Mouse (Mus musculus) CH12.LX (cell line): ENCODE measurements around the gene Tex28. TPM values are rescaled to one million over a fixed set of nuclear protein-coding genes. Genes with fewer than 3 reads are reported as not detected.

Source experiments
- DNase-seq: peaks from one replicate; pipeline ENCODE4 v3.0.0-alpha.2; 2013; ENCODE audit errors: extremely low read depth
- H3K27ac ChIP-seq: 2 replicates; pipeline ENCODE4 v1.5.1; 2012; ENCODE audit warnings: low read depth, mild to moderate bottlenecking, control low read depth, moderate library complexity; ENCODE audit not compliant: insufficient read depth
- H3K27me3 ChIP-seq: replicated peaks from 2 replicates; pipeline ENCODE3; 2012; ENCODE audit warnings: inconsistent platforms
- H3K36me3 ChIP-seq, 2 experiments: replicated peaks in 1 of 2; 2 replicates each; pipeline versions ENCODE3 to v1.6.1; 2012; ENCODE audit warnings: inconsistent platforms in 1 of 2, low read length in 1 of 2, mild to moderate bottlenecking in 1 of 2, mixed read lengths in 1 of 2, moderate library complexity in 1 of 2; ENCODE audit not compliant: control insufficient read depth in 1 of 2, insufficient read depth in 1 of 2
- H3K4me1 ChIP-seq, 2 experiments: 2 replicates each; pipeline ENCODE4 v1.6.1; 2012; ENCODE audit warnings: inconsistent platforms in 1 of 2, moderate library complexity in 1 of 2; ENCODE audit not compliant: insufficient read depth in 2 of 2, control insufficient read depth in 1 of 2
- H3K4me2 ChIP-seq: 2 replicates; pipeline ENCODE4 v1.6.1; 2012; ENCODE audit warnings: low read depth, mild to moderate bottlenecking, control low read depth; ENCODE audit not compliant: poor library complexity, insufficient read depth, severe bottlenecking
- H3K4me3 ChIP-seq, 3 experiments: fragments of 150-350 bp in 1 of 3; sonication (generic) in 1 of 3; replicated peaks in 1 of 3; 2 replicates each; pipeline versions ENCODE3 to v1.5.1; 2011 to 2012; ENCODE audit warnings: low read depth in 2 of 3, low read length in 2 of 3, mild to moderate bottlenecking in 2 of 3, moderate library complexity in 2 of 3, control low read depth in 1 of 3, improper control_type of control experiment in 1 of 3, inconsistent platforms in 1 of 3, mixed read lengths in 1 of 3; ENCODE audit not compliant: poor library complexity in 1 of 3
- H3K79me2 ChIP-seq: replicated peaks from 2 replicates; pipeline ENCODE4 v1.6.1; 2012; ENCODE audit warnings: mild to moderate bottlenecking, moderate library complexity; ENCODE audit not compliant: control insufficient read depth, poor library complexity, insufficient read depth, severe bottlenecking; ENCODE audit errors: extremely low read depth
- H3K9ac ChIP-seq: 2 replicates; pipeline ENCODE4 v1.6.1; 2012; ENCODE audit warnings: low read depth, mild to moderate bottlenecking, control low read depth, moderate library complexity; ENCODE audit not compliant: insufficient read depth
- H3K9me3 ChIP-seq: replicated peaks from 2 replicates; pipeline ENCODE3; 2012; ENCODE audit warnings: low read length, inconsistent platforms, mixed read lengths
- BHLHE40 ChIP-seq: IDR thresholded peaks from 2 replicates; pipeline ENCODE4 v1.6.1; 2011; ENCODE audit warnings: mild to moderate bottlenecking, low read depth, low read length, improper control_type of control experiment
- CTCF ChIP-seq, 2 experiments: IDR thresholded peaks in 1 of 2; conservative IDR thresholded peaks in 1 of 2; 2 replicates each; pipeline ENCODE4 v1.5.1; 2011 to 2012; ENCODE audit warnings: low read depth in 2 of 2, low read length in 2 of 2, improper control_type of control experiment in 1 of 2, inconsistent platforms in 1 of 2, mild to moderate bottlenecking in 1 of 2, moderate library complexity in 1 of 2
- E2F4 ChIP-seq: IDR thresholded peaks from 2 replicates; pipeline ENCODE4 v1.6.1; 2011; ENCODE audit warnings: low read depth, low read length, improper control_type of control experiment; ENCODE audit not compliant: insufficient replicate concordance
- ELF1 ChIP-seq: IDR thresholded peaks from 2 replicates; pipeline ENCODE4 v1.6.1; 2014; ENCODE audit warnings: low read depth, mild to moderate bottlenecking, inconsistent platforms, low read length, improper control_type of control experiment
- EP300 ChIP-seq: IDR thresholded peaks from 2 replicates; pipeline ENCODE4 v1.6.1; 2011; ENCODE audit warnings: low read length, improper control_type of control experiment
- GABPA ChIP-seq: IDR thresholded peaks from 2 replicates; pipeline ENCODE4 v1.6.1; 2012; ENCODE audit warnings: low read depth, low read length, improper control_type of control experiment, inconsistent platforms; ENCODE audit not compliant: insufficient replicate concordance
- IRF4 ChIP-seq: IDR thresholded peaks from 2 replicates; pipeline ENCODE4 v1.6.1; 2014; ENCODE audit warnings: low read depth, mild to moderate bottlenecking, inconsistent platforms, low read length, improper control_type of control experiment
- KAT2A ChIP-seq: IDR thresholded peaks from 2 replicates; pipeline ENCODE4 v1.6.1; 2012; ENCODE audit warnings: low read length, improper control_type of control experiment, inconsistent platforms; ENCODE audit not compliant: insufficient replicate concordance
- MAX ChIP-seq: IDR thresholded peaks from 2 replicates; pipeline ENCODE4 v1.6.1; 2011; ENCODE audit warnings: low read length, improper control_type of control experiment
- MXI1 ChIP-seq: IDR thresholded peaks from 2 replicates; pipeline ENCODE4 v1.6.1; 2011; ENCODE audit warnings: mild to moderate bottlenecking, low read depth, low read length, improper control_type of control experiment
- MYC ChIP-seq: IDR thresholded peaks from 2 replicates; pipeline ENCODE4 v1.6.1; 2011; ENCODE audit warnings: low read depth, mild to moderate bottlenecking, improper control_type of control experiment, low read length
- NELFE ChIP-seq: IDR thresholded peaks from 2 replicates; pipeline ENCODE4 v1.6.1; 2011; ENCODE audit warnings: low read depth, low read length, improper control_type of control experiment
- NRF1 ChIP-seq: IDR thresholded peaks from 2 replicates; pipeline ENCODE4 v1.6.1; 2014; ENCODE audit warnings: low read depth, mild to moderate bottlenecking, inconsistent platforms, low read length, improper control_type of control experiment, moderate library complexity
- PAX5 ChIP-seq: IDR thresholded peaks from 2 replicates; pipeline ENCODE4 v1.6.1; 2012; ENCODE audit warnings: low read length, inconsistent platforms, mixed read lengths
- SIN3A ChIP-seq: IDR thresholded peaks from 2 replicates; pipeline ENCODE4 v1.6.1; 2012; ENCODE audit warnings: low read length, improper control_type of control experiment, inconsistent platforms
- SMC3 ChIP-seq: IDR thresholded peaks from 2 replicates; pipeline ENCODE4 v1.6.1; 2011; ENCODE audit warnings: low read depth, low read length, improper control_type of control experiment
- TBP ChIP-seq: conservative IDR thresholded peaks from 2 replicates; pipeline ENCODE4 v1.6.1; 2011; ENCODE audit warnings: low read depth, low read length, improper control_type of control experiment
- UBTF ChIP-seq: IDR thresholded peaks from 2 replicates; pipeline ENCODE4 v1.6.1; 2012; ENCODE audit warnings: low read depth, mild to moderate bottlenecking, inconsistent platforms, low read length, improper control_type of control experiment, moderate library complexity
- USF1 ChIP-seq: IDR thresholded peaks from 2 replicates; pipeline ENCODE4 v1.6.1; 2014; ENCODE audit warnings: low read depth, mild to moderate bottlenecking, inconsistent platforms, low read length, improper control_type of control experiment
- USF2 ChIP-seq: conservative IDR thresholded peaks from 2 replicates; pipeline ENCODE4 v1.6.1; 2011; ENCODE audit warnings: low read depth, low read length, improper control_type of control experiment
- ZC3H11A ChIP-seq: IDR thresholded peaks from 2 replicates; pipeline ENCODE4 v1.6.1; 2012; ENCODE audit warnings: low read depth, mild to moderate bottlenecking, inconsistent platforms, low read length, improper control_type of control experiment
- ZKSCAN1 ChIP-seq: IDR thresholded peaks from 2 replicates; pipeline ENCODE4 v1.6.1; 2012; ENCODE audit warnings: low read depth, inconsistent platforms, low read length, improper control_type of control experiment, borderline replicate concordance
- dilution Hi-C: fragments of 300-500 bp; cut with MboI; formaldehyde crosslinking; loops from 2 replicates; pipeline ENCODE4 v1.14.3; 2020; ENCODE audit warnings: low sequenced_read_pairs; ENCODE audit not compliant: extremely low pct_unique_long_range_greater_than_20kb, extremely low pct_ligation_motif_present
- in situ Hi-C: fragments of 300-500 bp; cut with MboI; formaldehyde crosslinking; loops from 3 replicates; pipeline ENCODE4 v1.14.3; 2019; ENCODE audit warnings: low sequenced_read_pairs, low pct_ligation_motif_present, low pct_unique_long_range_greater_than_20kb, mixed read lengths
- polyA plus RNA-seq: library from polyadenylated mRNA; unstranded; fragments of >175 nt; gene quantifications from 2 replicates; pipeline ENCODE4 v1.2.1, GENCODE M21; 2012; ENCODE audit warnings: low read depth; ENCODE audit not compliant: insufficient read length
- total RNA-seq, 2 experiments: library from RNA; depleted of rRNA; stranded (reverse); fragments of 300-350 nt in 1 of 2; fragments of >200 nt in 1 of 2; gene quantifications; 2 replicates each; pipeline ENCODE4 v1.2.3; 2012 to 2014

The Tex28 gene
- total RNA-seq (2012; rRNA removed) (not detected in 2 replicates), total RNA-seq (2014; rRNA removed) (not detected in 2 replicates), polyA plus RNA-seq (not detected in 2 replicates)

DNA sequence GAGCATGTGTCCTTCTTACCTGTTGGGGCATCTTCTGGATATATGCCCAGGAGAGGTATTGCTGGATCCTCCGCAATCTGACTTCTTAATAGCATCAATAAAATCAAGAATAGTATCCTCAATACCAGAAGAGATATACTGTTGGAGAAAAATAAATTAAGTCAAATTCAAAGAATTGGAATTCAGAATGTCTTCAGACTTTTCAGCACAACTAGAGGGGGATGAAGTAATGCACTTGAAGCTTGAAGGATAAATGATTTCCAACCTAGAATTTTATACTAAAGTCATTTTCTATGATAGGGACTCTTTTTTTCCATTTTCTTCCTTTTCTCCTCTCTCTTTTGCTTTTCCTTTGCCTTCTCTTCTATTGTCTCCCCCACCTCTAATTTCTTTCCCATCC lies at the start of gene Tex28:
Gene Tex28, minus strand, starts transcription at position 101 of the 400 bp plus-strand sequence.
- H3K36me3 ChIP-seq, result no peaks in the 10 kb centered on the region
- no peaks in the 10 kb centered on the region for H3K4me1 ChIP-seq
- in situ Hi-C loops (no loop called here), dilution Hi-C loops (no loop called here)
- H3K9me3 ChIP-seq, result no peaks in the 10 kb centered on the region
- H3K4me2 ChIP-seq, result no peak within 1 kb of the TSS
- no peak for DNase-seq
- no peaks in the 10 kb centered on the region for H3K79me2 ChIP-seq
- no peak within 1 kb of the TSS for H3K9ac ChIP-seq
- no peak within 1 kb of the TSS for H3K4me3 ChIP-seq
- no peak for TF ChIP-seq IRF4
- TF ChIP-seq PAX5, result no peak
- TF ChIP-seq KAT2A, result no peak
- no peak for TF ChIP-seq ZC3H11A
- TF ChIP-seq MXI1, result no peak
- TF ChIP-seq USF2, result no peak
- TF ChIP-seq NELFE, result no peak
- TF ChIP-seq CTCF (conservative IDR thresholded peaks at IDR 0.05 in 1 of 2, IDR thresholded peaks at IDR 0.05 in 1 of 2; ENCODE audit: low read depth in 2 of 2, low read length in 2 of 2), result no peak
- no peaks in the 10 kb centered on the region for H3K27me3 ChIP-seq
- H3K27ac ChIP-seq, result no peak within 1 kb of the TSS

DNA sequence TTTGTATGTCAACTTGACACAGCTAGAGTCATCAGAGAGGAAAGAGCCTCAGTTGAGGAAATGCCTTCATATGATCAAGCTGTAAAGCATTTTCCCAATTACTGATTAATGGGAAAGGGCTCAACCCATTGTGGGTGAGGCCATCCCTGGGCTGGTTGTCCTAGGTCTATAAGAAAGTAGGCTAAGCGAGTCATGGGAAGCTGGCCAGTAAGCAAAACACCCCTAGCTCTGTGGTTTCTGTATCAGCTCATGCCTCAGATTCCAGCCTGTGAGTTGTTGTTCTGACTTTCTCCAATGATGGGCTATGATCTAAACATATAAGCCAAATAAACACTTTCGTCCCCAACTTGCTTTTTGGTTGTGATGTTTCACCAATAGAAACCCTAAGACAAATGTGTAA lies 35.9 kb upstream of the Tex28 start:
- Histone ChIP-seq H3K4me3 (no peak overlapping the region), H3K9me3 (no peaks in the 10 kb centered on the region), H3K9ac (no peak overlapping the region), H3K27ac (no peak overlapping the region), H3K36me3 (no peaks in the 10 kb centered on the region), H3K4me1 (no peaks in the 10 kb centered on the region), H3K4me2 (no peak overlapping the region), H3K79me2 (no peaks in the 10 kb centered on the region), H3K27me3 (no peaks in the 10 kb centered on the region)
- TF ChIP-seq EP300, result no peak
- no peak for TF ChIP-seq GABPA
- TF ChIP-seq ZC3H11A, result no peak
- TF ChIP-seq TBP, result no peak
- no peak for TF ChIP-seq UBTF
- TF ChIP-seq NRF1, result no peak
- no peak for TF ChIP-seq ZKSCAN1
- no peak for TF ChIP-seq BHLHE40
- no peak for TF ChIP-seq ELF1
- TF ChIP-seq MYC, result no peak
- TF ChIP-seq E2F4, result no peak
- TF ChIP-seq SIN3A, result no peak
- no peak for TF ChIP-seq SMC3
- TF ChIP-seq MAX, result no peak
- no peak for TF ChIP-seq USF1
- TF ChIP-seq NELFE, result no peak
- no peak for DNase-seq
- in situ Hi-C loops (no loop called here), dilution Hi-C loops (no loop called here)
